Mouse (Mus musculus) natural killer cell, adult 2 months (primary cell): ENCODE measurements around the gene Gm8994.
"Not testable (repeated sequence)": the region's sequence is repeated elsewhere in the genome, so short reads cannot be mapped to it uniquely, and the experiment has no call there.

Source experiments
- DNase-seq, 2 experiments: peaks; one replicate each; pipeline ENCODE4 v3.0.0; 2022; ENCODE audit warnings: low spot score in 2 of 2

The Gm8994 gene

DNA sequence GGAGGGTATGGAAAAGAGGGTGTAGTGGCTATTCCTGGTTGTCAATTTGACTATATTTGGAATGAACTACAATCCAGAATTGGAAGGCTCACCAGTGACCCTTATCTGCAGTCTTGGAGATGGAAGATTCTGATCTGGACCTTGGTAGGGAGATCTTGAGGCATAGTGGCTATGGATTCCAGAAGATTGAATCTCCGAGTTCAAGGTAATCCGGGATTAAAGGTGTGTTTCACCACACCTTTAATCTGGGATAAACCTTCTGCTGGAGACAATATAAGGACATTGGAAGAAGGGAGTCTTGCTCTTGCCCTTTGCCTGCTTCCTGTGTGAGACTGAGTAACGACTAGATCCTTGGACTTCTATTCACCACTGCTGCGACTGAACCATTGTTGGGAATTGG is at the start of gene Gm8994:
Gene Gm8994, plus strand, starts transcription at position 301 of the 400 bp plus-strand sequence.
- not testable (repeated sequence) for DNase-seq

GRCm38 (mm10) chr6:136277685-136278084 is 49.7 kb upstream of the Gm8994 start:
- no peak for DNase-seq

- no peak for DNase-seq
These were observed 42.8 kb upstream of the Gm8994 start for GRCm38 (mm10) chr6:136284565-136284964.

DNA sequence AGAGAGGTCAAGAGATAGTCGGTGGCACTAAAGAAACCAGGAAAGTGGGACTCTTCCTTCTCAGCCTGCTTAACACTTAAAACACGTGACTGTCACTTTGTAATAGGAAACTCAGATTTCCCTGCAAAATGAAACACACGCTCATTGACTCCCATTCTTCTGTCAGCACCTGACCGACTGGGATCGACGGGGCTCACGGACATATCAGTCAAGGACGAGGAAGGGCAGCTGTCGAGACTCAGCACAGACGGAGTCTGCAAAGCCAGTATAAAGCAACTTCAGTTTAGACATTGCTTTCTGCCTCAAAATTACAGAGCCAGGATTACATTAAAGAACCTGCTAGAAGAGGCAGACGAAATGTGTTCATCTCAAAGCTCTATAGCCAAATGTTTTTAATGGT is 41.2 kb upstream of the Gm8994 start:
- DNase-seq: no peak

GRCm38 (mm10) chr6:136286589-136286988 is 40.8 kb upstream of the Gm8994 start:
- DNase-seq: no peak

- no peak for DNase-seq
These were observed 35.9 kb upstream of the Gm8994 start for GRCm38 (mm10) chr6:136291424-136291823.

- no peak for DNase-seq
These were observed 35.2 kb upstream of the Gm8994 start for GRCm38 (mm10) chr6:136291951-136292714.

DNA sequence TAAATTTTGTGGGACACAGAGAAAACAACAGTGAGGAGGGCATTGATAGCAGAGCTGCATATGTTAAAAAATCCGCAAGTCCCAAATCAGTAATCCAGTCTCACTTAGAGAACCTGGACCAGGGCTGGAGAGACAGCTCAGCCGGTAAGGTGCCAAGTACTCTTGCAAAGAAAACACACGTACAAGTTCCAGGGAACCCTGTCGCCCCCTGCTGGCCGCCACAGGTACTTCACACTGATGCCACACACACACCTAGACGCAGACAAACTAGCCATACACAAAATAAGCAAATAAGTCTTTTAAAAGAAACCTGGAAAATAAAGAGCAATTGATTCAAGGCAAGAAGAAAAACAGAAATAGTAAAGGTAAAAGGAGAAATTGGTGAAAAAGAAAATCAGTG is 33.6 kb upstream of the Gm8994 start:
- DNase-seq: no peak

DNA sequence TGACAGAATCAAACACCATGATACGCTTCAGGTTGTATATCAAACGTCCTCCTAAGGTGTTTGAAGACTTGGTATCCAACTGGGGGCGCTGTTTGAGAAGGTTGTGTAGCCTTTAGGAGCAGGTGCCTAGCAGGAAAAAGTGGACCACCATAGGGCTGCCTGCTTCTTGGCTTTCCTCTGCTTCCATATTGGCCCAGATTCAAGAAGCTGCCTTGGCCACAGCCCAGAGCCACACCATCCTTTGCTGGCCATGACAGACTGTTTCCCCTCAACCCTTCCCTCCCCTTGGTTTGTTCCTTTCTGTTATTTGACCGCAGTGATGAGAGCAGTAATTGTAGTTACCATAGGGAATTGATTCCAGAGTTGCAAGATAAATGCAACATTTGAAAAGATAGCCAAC is 31.5 kb upstream of the Gm8994 start:
- no peak for DNase-seq

GRCm38 (mm10) chr6:136296251-136296650 is 31.1 kb upstream of the Gm8994 start:
- no peak for DNase-seq

DNA sequence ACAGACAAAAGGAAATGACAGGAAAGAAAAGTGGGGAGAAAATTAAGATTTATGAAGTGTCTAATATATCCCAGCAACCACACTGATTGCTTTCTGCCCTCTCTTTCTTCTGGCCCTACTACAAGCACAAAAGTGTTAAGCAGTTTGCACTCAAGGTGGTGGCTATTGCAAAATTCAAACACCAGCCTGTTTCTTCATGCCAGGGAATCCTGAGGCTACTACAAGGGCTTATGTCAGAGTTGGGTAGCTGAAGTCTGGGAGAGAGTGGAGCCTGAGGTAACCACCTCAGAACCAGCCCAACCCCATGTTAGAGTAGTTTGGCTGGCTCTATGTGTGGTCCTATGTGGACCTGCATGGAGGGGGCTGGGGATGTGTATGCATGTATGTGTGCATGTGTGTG is 23.8 kb upstream of the Gm8994 start:
- DNase-seq: no peak

GRCm38 (mm10) chr6:136304369-136304988 is 22.9 kb upstream of the Gm8994 start:
- no peak for DNase-seq

- DNase-seq: no peak
These were observed 17.9 kb upstream of the Gm8994 start for GRCm38 (mm10) chr6:136309487-136309886.

DNA sequence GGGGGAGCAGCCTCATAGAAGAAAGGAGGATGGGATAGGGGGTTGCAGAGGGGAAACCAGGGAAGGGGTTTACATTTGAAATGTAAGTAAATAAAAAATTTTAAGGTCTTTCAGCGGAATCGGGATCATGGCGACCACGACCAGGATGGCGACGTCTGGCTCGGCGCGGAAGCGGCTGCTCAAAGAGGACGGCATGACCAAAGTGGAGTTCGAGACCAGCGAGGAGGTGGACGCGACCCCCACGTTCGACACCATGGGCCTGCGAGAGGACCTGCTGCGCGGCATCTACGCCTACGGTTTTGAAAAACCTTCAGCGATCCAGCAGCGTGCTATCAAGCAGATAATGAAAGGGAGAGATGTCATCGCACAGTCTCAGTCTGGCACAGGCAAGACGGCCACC is 1.1 kb downstream of the Gm8994 start:
- DNase-seq: not testable (repeated sequence)

DNA sequence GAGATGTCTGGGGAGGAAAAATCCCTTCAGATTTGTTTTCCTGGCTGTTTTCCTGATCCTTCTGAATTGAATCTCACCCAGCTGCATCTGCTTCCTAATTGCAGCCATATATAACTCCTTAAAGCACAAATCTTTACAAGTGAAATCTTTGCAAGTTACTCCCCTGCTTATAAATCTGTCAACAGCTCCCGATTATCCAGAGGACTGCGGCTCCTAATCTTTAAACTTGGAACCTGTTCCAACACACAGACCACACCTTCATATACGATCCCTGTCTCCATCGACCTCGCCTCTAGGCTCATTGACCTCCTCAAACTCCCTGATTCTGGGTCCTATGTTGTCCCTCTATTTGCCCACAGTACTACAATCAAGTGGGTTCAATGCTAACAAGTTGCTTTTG is 13.3 kb downstream of the Gm8994 start:
- no peak for DNase-seq

DNA sequence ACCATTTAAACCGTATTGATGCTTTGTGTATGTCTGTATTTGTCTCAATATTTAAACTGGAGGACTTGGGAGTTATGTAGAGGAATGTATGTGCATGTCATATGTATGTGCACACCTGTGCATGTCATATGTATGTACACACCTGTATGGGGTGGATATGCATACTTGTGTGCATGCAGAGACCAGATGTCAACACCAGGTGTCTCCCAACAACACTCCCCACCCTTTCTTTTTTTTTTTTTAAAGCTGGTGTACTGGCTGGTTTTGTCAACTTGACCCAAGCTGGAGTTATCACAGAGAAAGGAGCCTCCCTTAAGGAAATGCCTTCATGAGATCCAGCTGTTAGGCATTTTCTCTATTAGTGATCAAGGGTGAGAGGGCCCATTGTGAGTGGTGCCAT is 13.8 kb downstream of the Gm8994 start:
- DNase-seq: no peak

GRCm38 (mm10) chr6:136343868-136344267 is 16.5 kb downstream of the Gm8994 start:
- DNase-seq: no peak

DNA sequence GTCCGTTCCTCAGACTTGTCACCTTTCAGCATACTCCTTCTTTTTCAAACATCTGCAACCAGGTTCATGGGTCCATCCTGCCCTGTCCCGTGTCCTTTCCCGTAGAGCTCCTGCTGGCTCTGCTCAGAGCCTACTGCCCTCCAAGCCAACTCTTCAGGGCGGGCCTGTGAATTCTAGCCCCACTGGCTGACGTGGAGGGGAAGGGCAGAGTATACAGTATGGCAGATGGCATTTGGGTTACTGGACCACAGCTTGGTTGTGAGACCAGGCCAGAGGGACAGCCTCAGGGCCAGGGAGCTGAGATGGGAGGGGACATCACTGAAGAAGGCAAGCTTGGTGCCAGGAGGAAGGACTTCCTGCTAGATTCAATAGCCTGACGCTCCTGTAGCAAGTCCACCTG is 17.7 kb downstream of the Gm8994 start:
- no peak for DNase-seq

GRCm38 (mm10) chr6:136345641-136346040 is 18.3 kb downstream of the Gm8994 start:
- no peak for DNase-seq

GRCm38 (mm10) chr6:136347053-136347452 is 19.7 kb downstream of the Gm8994 start:
- DNase-seq: no peak

DNA sequence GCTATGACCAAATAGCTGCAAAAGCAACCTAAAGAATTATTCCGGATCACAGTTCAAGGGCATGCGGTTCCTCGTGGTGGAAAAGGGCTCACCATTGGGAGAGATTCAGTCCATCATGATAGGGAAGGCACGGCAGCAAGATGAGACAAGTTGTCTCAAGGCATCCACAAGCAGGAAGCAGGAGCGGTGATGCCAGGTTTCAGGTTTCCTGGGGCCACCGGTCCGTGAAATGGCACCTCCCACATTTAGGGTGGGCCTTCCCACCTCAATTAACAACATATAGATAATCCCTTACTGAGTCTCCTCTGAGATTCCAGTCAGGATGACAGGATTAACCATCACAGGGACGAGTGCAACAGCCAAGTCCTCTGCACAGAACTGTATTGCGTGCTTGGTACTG is 20.3 kb downstream of the Gm8994 start:
- no peak for DNase-seq

DNA sequence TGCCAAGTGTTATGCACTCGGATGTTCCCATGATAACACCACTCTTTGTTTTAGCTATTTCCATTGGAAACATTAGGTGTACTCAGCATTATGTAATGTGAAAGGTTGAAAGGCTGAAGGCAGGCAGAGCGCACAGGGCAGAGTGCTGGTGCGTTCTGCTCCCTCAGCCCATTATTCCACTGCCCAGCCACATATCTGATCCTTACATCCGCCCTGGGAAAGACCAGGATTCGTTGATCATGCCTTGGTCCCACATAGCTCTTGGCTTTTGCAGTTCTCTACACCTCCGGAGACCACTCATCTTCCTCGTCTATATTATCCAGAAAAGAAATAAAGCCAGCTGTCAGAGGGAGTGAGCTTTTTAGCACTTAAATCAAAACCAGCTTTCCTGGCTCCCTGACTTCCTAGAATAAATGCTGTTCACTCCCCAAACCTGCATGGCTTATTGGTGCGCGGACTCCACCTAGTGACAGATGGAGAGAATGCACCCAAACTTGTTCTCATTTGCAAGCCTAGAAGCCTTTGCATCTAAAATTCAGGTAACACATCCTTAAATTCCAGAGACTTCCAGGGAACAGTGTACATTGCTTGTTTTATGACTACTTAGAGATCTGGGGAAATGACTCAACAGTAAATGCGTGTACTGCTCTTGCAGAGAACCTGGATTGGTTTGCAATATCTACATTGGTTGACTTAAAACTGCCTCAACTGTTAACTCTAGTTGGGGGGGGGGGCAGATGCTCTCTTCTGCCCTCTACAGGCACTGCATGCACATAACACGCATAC is 26.3 kb downstream of the Gm8994 start:
- DNase-seq: no peak

- DNase-seq: no peak
These were observed 31.1 kb downstream of the Gm8994 start for GRCm38 (mm10) chr6:136358471-136358870.
